Mouse (Mus musculus): ENCODE results near the gene 4921507P07Rik. TPM values are rescaled to one million over a fixed set of nuclear protein-coding genes. Genes with fewer than 3 reads are reported as not detected.

Gene 4921507P07Rik
- total RNA-seq, 2 experiments from 2014 or later: 0.11 to 0.16 TPM

Small RNA genes lying within 50 kb of the gene (microRNA-seq; reads per million reads assigned to microRNA genes)
- 0 reads per million in 2 experiments for gene Mir6371

Other genes starting within 250 kb of the 4921507P07Rik start
- gene Osbpl3, start 140.4 kb downstream of the 4921507P07Rik start, total RNA-seq (2021): 1 to 10 TPM; 5.0 to 5.8 TPM
- 100 to 1,000 TPM in 1 of 2 experiments, 10 to 100 TPM in 1; 95.1 to 115 TPM for gene Cycs, start 30.1 kb downstream of the 4921507P07Rik start, total RNA-seq (2021)
- not detected for gene Npvf, start 57.8 kb upstream of the 4921507P07Rik start, total RNA-seq (2021)